Mouse (Mus musculus): Measurements from ENCODE around the gene Tmem168.

Tmem168 gene

DNA sequence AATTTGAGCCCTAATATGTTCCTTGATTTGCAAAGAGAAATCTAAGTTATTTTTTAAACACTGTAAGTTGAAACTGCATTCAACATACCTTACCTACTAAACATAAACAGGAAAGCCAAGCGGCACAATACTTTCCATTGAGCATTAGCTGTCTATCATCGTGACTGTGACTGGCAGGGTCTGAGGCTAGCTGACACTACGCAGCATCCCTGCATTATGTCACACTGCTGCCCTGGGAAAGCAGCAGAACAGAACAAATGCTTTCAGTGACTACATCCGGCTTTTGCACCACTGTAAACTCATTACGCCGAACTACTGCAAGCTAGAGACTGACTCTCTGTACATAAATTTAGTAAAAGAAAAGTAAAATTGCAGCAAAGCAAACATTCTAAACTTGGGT lies 23.1 kb downstream of the Tmem168 start:
- no peak for DNase-seq (ENCODE audit: low spot score)

DNA sequence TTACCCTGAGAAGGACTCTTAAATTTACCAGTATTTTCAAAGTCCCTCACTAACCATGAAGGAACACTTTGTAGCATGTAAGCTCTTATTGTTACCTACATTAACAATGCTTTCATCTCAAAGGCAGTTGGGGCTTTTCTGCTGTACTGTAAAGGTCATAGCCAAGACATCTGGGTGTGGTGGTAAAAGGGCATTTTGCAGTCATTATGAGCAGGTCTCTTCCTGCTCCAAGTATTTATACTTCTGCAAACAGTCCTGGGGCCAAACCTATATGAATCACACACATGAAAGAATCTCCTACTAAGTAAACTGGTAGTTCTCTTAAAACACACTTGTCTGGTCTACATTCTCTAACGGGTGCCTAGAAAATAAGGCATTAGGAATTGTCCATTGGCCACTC lies 25.8 kb downstream of the Tmem168 start:
- no peak for DNase-seq (ENCODE audit: low spot score)

DNA sequence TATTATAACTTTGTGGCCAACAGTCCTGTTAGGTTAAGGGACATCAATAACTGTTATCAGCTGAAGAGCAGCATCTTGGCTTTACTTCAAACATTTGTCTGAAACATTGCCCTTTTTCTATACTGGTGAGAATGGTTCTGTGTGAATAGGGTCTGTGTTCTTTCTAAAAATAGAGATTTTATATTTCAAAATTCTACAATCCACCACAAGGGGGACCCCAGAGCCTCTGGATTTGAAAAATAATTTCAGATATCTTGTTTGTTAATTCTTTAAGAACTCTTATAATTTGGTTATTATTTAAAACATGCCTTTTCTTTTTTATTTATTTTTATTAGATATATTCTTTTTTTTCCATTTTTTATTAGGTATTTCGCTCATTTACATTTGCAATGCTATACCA lies 42.2 kb downstream of the Tmem168 start:
- no peak for DNase-seq (ENCODE audit: low spot score)

DNA sequence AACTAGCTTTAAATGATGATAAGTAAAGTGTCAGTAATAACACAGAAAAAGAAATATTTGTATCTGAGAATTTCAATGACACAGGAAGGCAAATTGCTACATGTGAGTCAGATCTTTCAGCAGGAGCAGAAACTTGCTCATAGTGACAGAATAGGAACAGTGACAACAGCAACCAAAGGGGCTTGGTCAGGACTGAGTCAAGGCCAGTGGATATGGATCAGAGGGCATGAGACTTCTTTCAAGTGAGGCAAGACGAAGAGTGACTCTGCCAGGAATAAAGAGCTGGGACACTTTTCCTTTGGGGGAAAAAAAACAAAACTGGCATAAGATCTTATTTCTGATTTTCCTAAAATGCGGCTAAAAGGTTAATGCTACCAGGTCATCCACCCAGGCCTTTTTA lies 52.6 kb downstream of the Tmem168 start:
- DNase-seq (ENCODE audit: low spot score) = no peak

DNA sequence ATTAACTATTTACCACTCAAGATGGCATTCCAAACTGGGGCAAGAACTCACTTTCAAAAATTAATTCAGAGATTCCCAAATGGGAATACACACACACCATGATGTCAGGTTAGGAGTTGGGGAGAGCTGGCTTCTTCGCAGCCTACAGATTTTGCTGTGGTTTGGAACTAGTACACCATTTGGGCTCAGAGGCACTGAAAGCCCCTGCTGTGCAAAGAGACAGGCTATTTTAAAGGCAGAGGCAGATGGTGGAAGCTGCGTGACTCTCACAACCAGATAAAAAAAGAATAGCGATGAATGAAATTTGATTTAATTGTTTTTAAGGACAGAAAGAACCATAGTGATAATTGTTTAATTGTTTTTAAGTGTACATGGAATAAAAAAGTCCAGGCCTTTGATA lies 66.1 kb downstream of the Tmem168 start:
- no peak for DNase-seq (ENCODE audit: low spot score)

DNA sequence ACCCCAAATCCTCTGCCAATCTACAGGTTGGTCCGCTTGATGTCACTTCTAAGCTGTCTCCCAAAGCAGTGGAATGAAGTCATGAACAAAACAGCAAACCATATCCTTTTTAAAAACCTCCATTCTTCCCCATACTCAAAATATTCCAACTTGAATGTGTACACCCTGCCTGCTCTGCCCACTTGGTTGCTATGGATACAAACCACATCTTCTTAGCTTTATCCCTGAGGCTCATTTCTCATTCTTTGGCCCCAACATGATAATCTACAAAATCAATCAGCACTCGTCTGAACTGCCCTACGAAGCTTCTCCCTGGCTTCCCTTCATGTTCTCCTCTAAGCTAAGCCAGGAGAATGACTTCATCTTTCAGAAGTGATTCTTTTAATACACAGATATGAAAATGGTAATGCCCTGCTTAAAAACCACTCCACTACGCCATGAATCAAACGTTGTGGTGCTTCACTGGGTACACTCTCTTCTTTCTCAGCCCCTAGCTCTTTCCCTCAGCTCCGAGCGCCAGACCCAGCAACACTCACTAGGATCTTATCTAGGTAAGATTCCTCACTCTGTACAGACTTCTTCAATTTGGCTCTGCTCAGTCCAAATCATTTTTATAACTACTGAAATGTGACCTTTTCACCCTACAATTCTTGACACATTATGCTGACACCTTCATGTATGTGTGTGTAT lies 70.5 kb downstream of the Tmem168 start:
- no peak for DNase-seq (ENCODE audit: low spot score)

Data from left cerebral cortex, adult 11 months (tissue).